Mouse (Mus musculus): ENCODE results near the gene Fam178b. TPM values are rescaled to one million over a fixed set of nuclear protein-coding genes. Genes with fewer than 3 reads are reported as not detected.
A peak's percentile ranks its signal among the peaks of the same experiment; 100 is the strongest.

Gene Fam178b
- polyA plus RNA-seq, 1 experiment from 2014 or later, result 0.25 TPM

DNA sequence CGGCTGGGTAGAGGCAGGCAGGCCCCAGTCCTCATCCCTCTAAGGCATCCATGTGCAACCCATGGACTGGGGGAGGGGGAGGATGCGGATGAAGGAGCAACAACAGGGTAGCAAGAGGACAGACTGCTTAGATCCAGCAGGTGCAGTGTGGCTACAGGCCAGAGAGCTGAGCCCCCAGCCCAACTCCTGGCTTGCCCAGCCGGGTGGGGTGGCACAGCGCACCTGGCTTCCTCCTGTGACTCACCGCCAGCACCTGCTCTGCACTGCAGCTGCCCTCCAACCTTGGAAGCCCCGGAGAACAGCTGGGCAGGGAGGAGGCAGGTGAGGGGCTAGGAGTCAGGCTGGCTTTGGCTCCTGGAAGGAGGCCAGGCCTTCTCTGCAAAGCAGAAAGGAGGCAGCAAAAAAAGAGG is 103.0 kb downstream of the Fam178b start:
- H3K27ac ChIP-seq, result peak overlapping the region; percentile 90
- H3K4me3 ChIP-seq (replicated peaks), result peak overlapping the region; percentile 13; the same call in 1 of the 2 replicates
- no peaks in the 10 kb centered on the region for H3K9me3 ChIP-seq
- 19% methylated on average over 6 of the region's 6 CpGs for WGBS
- H3K36me3 ChIP-seq, result no peaks in the 10 kb centered on the region
- peaks cover 47% of the 10 kb centered on the region for H3K4me1 ChIP-seq (replicated peaks)
- no peaks in the 10 kb centered on the region for H3K27me3 ChIP-seq (replicated peaks)
- H3K9ac ChIP-seq, result no peak overlapping the region; the same call in 1 of the 2 replicates
- peak; percentile 62 for ATAC-seq
- H3K4me2 ChIP-seq (replicated peaks), result peak overlapping the region; percentile 61

DNA sequence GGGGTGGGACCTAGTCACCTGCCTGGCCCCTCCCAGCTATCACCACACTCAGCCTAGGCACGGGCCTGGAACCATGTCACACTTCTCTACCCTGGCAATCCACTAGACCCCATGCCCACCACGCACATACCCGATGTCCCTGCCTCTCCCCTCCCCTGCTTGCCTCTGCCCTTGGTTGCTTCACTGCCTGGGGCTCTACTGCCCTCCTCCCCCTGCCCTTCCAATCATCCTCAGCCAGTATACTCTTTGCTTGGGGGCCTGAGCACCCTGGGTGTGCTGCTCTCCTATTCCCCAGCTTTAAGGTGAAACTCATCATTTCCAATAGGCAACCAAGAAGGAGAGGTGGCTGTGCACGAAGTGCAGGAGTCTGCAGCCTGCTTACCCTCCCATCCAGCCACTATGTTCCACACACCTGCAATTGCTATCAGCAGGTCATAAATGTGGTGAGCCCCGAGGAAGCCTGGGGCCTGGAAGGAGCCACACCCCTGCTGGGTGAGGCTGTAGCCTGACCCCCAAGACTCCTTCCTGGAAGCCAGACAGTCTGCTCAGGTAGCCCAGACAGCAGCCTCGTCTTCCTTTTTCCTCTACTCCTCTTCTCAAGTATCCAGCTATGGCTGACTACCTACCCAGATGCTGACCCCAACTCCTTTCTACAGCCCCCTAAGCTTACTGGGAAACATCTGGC is 105.8 kb downstream of the Fam178b start:
- H3K4me2 ChIP-seq (replicated peaks), result 0 out of 2 replicates have a peak overlapping the region, but pooled peaks have one; percentile 5
- H3K27ac ChIP-seq, result peak overlapping the region; percentile 60

DNA sequence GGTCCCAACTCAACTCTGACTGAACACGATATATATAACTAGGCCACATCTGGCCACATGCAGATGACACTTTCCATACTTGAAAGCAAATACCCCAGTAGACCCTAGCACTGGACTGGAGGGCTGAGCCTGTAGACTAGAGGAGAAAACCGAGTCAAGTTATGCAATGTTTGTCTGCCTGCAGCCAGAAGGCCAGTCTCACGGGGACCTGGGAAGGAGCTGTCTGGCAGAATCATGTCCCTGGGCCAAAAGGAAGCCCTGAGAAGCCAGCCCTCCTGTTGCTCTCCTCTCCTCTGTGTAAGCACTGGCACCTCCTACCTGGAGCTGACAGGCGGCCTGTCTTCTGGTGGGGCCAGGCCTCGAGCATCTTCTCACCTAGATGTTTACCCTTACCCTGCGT is 107.6 kb downstream of the Fam178b start:
- H3K27ac ChIP-seq, result no peak overlapping the region
- 50% methylated on average over 6 of the region's 6 CpGs for WGBS

More for the DNA sequence above, 105.8 kb downstream of the Fam178b start:
- ATAC-seq, result peak; percentile 81
- Histone ChIP-seq H3K27me3 (replicated peaks) (no peaks in the 10 kb centered on the region), H3K4me1 (replicated peaks) (peaks cover 66% of the 10 kb centered on the region), H3K36me3 (no peaks in the 10 kb centered on the region), H3K9ac (no peak overlapping the region), H3K9me3 (no peaks in the 10 kb centered on the region; the same call in 1 of the 2 replicates), H3K4me3 (replicated peaks) (no peak overlapping the region)
- 56% methylated on average over 6 of the region's 6 CpGs for WGBS

DNA sequence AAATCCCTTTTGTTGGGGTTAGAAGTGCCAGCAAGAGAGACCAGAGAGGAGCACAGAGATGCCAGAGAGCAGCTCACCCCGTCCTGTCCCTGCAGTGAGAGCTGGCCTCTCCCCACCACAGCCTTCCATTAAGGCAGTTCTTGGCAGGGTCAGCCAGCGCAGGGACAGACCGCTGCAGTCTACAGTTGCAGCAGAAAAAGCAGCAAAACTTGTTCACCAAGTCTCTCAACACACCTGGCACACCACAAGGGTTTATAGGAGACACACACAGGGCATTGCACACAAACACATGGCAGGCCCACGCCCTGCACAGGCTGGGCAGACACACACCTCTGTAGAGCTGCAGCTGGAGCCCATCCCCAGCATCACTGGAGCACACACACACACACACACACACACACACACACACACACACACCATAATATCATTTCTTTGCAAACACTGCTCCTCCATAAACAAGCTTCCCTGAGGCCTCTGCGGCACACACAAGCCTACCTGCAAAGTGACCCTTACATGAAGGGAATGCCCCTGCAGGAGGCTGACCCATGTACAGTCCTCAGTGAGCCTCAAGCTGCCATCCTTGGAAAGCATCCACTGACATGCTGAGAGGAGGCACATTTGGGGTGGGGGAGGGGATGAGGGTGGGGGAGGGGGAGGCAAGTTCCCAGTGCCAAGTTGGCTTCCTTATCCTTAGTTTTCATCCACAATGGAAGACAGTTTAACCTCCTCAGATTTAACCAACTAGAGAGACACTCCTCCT is 108.6 kb downstream of the Fam178b start:
- ATAC-seq, result 0 out of 2 replicates have a peak, but pooled peaks have one; percentile 6
- WGBS, result 71% methylated on average over 5 of the region's 5 CpGs
- no peak overlapping the region for H3K4me3 ChIP-seq (replicated peaks)
- H3K4me2 ChIP-seq (replicated peaks), result no peak overlapping the region
- H3K27me3 ChIP-seq (replicated peaks), result no peaks in the 10 kb centered on the region
- peak overlapping the region; percentile 46; the same call in 1 of the 2 replicates for H3K27ac ChIP-seq
- H3K36me3 ChIP-seq, result no peaks in the 10 kb centered on the region
- no peak overlapping the region; the same call in 1 of the 2 replicates for H3K9ac ChIP-seq
- no peaks in the 10 kb centered on the region; the same call in 1 of the 2 replicates for H3K9me3 ChIP-seq
- peaks cover 66% of the 10 kb centered on the region for H3K4me1 ChIP-seq (replicated peaks)

More for the DNA sequence above, 107.6 kb downstream of the Fam178b start:
- Histone ChIP-seq H3K9me3 (no peaks in the 10 kb centered on the region; the same call in 1 of the 2 replicates), H3K4me1 (replicated peaks) (peaks cover 69% of the 10 kb centered on the region), H3K27me3 (replicated peaks) (no peaks in the 10 kb centered on the region), H3K36me3 (no peaks in the 10 kb centered on the region), H3K4me2 (replicated peaks) (no peak overlapping the region), H3K4me3 (replicated peaks) (no peak overlapping the region), H3K9ac (no peak overlapping the region)
- ATAC-seq, result no peak

DNA sequence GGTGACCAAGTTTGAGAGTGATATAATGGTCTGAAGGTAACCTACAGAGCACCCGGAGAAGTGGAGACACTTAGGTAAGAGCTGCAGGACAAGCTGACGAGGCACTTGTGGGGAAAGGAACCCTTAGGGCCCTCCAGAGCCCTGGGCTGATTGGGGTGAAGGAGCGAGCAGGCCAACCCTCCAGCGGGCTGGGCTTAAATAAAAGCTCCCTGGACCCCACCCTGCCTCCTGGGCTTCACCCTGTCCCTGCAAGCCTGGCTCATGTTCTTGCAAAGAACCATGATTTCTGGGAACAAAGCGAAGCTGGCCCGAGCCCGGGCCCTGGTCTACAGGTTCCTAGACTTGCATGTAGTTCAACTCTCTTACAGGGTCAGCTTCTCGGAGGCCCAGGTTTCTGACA is 109.5 kb downstream of the Fam178b start:
- Histone ChIP-seq H3K4me1 (replicated peaks) (peaks cover 72% of the 10 kb centered on the region), H3K27ac (0 out of 2 replicates have a peak overlapping the region, but pooled peaks have one; percentile 46), H3K4me2 (replicated peaks) (no peak overlapping the region), H3K36me3 (no peaks in the 10 kb centered on the region), H3K27me3 (replicated peaks) (no peaks in the 10 kb centered on the region), H3K9me3 (no peaks in the 10 kb centered on the region; the same call in 1 of the 2 replicates), H3K9ac (no peak overlapping the region), H3K4me3 (replicated peaks) (no peak overlapping the region)
- ATAC-seq, result no peak
- 69% methylated on average over 8 of the region's 8 CpGs for WGBS

DNA sequence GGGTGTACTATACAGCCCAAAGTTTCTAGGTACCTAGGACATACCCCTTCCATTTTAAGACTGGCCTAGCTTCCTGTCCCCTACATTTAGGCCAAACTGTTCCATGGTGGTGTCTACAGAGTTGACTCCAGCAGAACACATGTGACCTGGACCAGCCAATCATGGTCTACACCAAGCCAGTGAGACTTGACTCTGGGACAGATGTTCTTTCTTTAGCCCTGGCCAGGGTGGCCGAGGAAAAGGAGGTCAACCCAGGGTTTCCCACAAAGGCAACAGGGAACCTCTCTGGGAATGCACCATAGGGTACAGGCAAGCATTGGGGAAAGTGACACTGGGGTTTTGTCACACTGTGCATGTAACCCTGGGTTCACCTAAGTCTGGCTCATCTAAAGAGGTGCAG is 110.3 kb downstream of the Fam178b start:
- ATAC-seq, result no peak
- H3K27me3 ChIP-seq (replicated peaks), result no peaks in the 10 kb centered on the region
- H3K27ac ChIP-seq, result 0 out of 2 replicates have a peak overlapping the region, but pooled peaks have one; percentile 5
- H3K9me3 ChIP-seq, result no peaks in the 10 kb centered on the region; the same call in 1 of the 2 replicates
- H3K4me2 ChIP-seq (replicated peaks), result no peak overlapping the region
- 78% methylated on average over 1 of the region's 1 CpGs for WGBS
- no peak overlapping the region for H3K9ac ChIP-seq
- no peaks in the 10 kb centered on the region for H3K36me3 ChIP-seq
- H3K4me3 ChIP-seq (replicated peaks), result no peak overlapping the region
- H3K4me1 ChIP-seq (replicated peaks), result peaks cover 76% of the 10 kb centered on the region

DNA sequence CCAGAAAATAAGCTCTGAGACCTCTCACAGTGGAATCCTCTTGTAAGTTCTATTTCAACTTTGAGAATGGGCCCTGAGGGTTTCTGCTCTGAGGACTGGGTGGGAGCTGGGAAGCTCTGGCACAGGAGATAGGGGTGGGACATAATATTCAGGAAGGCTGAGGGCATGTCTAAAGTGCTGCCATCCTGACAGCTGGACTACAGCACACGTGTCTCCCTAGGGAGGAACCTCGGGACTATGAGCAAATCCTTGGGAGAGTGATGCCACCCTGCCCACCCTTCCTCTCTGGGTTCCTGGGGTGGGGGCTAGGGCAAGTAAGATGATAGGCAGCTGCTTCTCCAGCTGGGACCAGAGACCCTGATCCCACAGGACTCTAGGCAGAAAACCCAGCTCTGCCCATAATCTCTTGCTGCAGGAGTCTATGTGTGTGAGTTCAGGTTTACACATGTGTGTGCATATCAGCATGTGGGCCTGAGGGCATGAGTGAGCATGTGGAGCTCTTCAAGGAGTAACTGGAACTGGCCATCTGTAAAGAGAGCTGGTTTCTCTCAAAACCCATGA is 110.8 kb downstream of the Fam178b start:
- Histone ChIP-seq H3K27ac (0 out of 2 replicates have a peak overlapping the region, but pooled peaks have one; percentile 5), H3K4me3 (replicated peaks) (no peak overlapping the region), H3K9me3 (no peaks in the 10 kb centered on the region; the same call in 1 of the 2 replicates), H3K36me3 (no peaks in the 10 kb centered on the region), H3K4me1 (replicated peaks) (peaks cover 75% of the 10 kb centered on the region), H3K4me2 (replicated peaks) (no peak overlapping the region), H3K27me3 (replicated peaks) (no peaks in the 10 kb centered on the region), H3K9ac (no peak overlapping the region)
- no peak for ATAC-seq
- WGBS, result 57% methylated on average over 2 of the region's 2 CpGs

DNA sequence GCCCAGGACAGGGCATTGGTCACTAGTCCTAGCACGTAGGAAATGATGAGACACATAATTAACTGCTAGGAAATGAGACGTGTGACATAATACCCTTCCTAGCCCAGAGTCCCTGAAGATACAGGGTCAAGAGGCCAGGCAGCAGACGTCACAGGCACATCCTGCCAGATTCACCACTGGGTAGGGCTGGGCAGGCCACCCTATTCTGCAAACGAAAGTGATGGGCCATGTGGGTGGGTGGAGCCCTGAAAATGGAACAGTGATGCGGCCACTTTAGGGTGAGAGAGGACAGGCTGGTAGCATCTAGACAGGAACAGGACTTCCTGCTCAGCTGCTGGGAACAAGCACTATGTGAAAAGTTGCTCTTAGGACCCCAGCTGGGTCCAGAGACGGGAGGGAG is 111.4 kb downstream of the Fam178b start:
- 41% methylated on average over 6 of the region's 6 CpGs for WGBS
- H3K27me3 ChIP-seq (replicated peaks), result no peaks in the 10 kb centered on the region
- H3K27ac ChIP-seq, result no peak overlapping the region
- ATAC-seq, result no peak
- H3K4me2 ChIP-seq (replicated peaks), result no peak overlapping the region
- H3K4me3 ChIP-seq (replicated peaks), result no peak overlapping the region
- H3K36me3 ChIP-seq, result no peaks in the 10 kb centered on the region
- peaks cover 69% of the 10 kb centered on the region for H3K4me1 ChIP-seq (replicated peaks)
- H3K9ac ChIP-seq, result no peak overlapping the region
- no peaks in the 10 kb centered on the region; the same call in 1 of the 2 replicates for H3K9me3 ChIP-seq

DNA sequence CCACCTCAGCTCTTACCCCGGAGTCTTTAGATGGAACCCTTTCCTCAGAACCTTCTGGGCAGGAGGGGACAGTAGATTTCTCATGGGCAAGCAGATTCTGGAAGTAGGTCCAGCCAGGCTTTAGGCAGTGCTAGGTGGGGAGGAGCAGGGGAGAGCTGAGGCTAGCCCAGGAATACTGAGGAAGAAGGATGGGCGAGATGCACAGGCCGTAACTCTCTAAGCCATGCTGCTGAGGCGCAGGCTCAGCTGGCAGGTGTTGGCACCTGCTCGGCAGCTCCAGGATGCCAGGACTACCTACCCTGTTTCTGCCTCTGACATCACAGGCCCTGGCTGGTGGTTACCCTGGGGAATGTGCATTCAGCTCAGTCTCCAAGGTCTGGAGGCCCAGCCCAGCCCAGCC is 112.7 kb downstream of the Fam178b start:
- no peak overlapping the region for H3K4me2 ChIP-seq (replicated peaks)
- H3K27ac ChIP-seq, result no peak overlapping the region
- ATAC-seq, result peak; percentile 46
- no peaks in the 10 kb centered on the region for H3K27me3 ChIP-seq (replicated peaks)
- 89% methylated on average over 5 of the region's 5 CpGs for WGBS
- H3K4me3 ChIP-seq (replicated peaks), result no peak overlapping the region
- peaks cover 56% of the 10 kb centered on the region for H3K4me1 ChIP-seq (replicated peaks)
- H3K9ac ChIP-seq, result no peak overlapping the region
- no peaks in the 10 kb centered on the region; the same call in 1 of the 2 replicates for H3K9me3 ChIP-seq
- H3K36me3 ChIP-seq, result no peaks in the 10 kb centered on the region

DNA sequence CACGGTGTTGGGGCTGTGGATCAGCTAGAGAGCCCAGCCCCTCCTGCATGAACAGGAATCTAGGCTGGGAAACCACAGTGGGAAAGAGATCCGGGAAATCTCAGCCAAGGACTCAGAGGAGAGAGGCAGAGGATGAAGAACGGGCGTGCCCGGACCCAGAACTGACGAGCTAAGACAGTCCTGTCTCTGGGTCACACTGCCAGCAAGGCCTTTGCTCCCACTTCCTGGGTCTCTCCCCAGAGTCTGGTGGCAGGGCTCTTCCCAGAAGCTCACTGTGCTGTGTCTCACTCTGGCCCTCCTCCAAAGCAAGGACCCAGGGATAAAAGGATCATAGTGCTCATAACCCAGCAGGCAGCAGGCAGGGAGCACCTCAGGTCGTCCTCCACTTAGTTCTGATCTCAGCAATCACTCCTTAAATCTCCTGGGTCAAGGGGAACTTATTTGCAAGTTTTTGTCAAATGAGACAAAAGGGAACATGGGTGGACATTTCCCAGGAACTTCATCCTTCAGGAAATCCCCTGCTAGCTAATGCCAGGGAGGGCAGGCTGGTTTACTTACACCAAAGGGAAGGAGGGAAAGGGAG is 113.2 kb downstream of the Fam178b start:
- H3K9me3 ChIP-seq, result no peaks in the 10 kb centered on the region; the same call in 1 of the 2 replicates
- H3K27ac ChIP-seq, result peak overlapping the region; percentile 69
- H3K4me3 ChIP-seq (replicated peaks), result no peak overlapping the region
- H3K4me2 ChIP-seq (replicated peaks), result no peak overlapping the region
- no peaks in the 10 kb centered on the region for H3K27me3 ChIP-seq (replicated peaks)
- WGBS, result 52% methylated on average over 7 of the region's 7 CpGs
- ATAC-seq, result no peak
- no peaks in the 10 kb centered on the region for H3K36me3 ChIP-seq
- H3K9ac ChIP-seq, result no peak overlapping the region
- peaks cover 53% of the 10 kb centered on the region for H3K4me1 ChIP-seq (replicated peaks)

DNA sequence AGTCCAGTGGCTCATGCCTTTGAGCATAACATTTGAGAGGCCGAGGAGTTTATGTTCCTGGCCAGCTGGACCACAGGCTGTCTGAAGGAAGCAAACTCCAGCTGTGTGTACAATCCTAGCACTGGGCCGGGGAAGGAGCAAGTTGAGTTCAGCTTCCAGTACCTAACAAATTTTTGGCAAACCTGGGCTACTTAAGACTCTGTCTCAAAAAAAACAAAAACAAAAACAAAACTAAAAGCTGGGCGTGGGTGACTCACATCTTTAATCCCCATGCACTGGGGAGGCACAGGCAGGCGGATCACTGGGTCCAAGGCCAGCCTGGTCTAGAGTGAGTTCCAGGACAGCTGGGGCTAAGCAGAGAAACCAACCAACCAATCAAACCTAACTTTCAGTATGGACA is 114.2 kb downstream of the Fam178b start:
- ATAC-seq, result no peak
- Histone ChIP-seq H3K9ac (no peak overlapping the region), H3K9me3 (no peaks in the 10 kb centered on the region; the same call in 1 of the 2 replicates), H3K27ac (peak overlapping the region; percentile 71), H3K4me3 (replicated peaks) (no peak overlapping the region), H3K36me3 (no peaks in the 10 kb centered on the region), H3K27me3 (replicated peaks) (no peaks in the 10 kb centered on the region), H3K4me2 (replicated peaks) (no peak overlapping the region), H3K4me1 (replicated peaks) (peaks cover 43% of the 10 kb centered on the region)
- WGBS, result 59% methylated on average over 4 of the region's 4 CpGs
